Mouse (Mus musculus): Measurements from ENCODE around the gene Ptpru.

GRCm38 (mm10) chr4:131822583-131822982 is 15.5 kb downstream of the Ptpru start:
- TF ChIP-seq CTCF (IDR thresholded peaks at IDR 0.05; ENCODE audit: low read depth) (no peak), EP300 (IDR thresholded peaks at IDR 0.05; ENCODE audit: low read depth) (no peak)
